In genomic region chr17:3326148-3326902, GRCm38 (mm10) we compare ENCODE assay signal across 8 mouse cellular contexts. TPM values are rescaled to one million over a fixed set of nuclear protein-coding genes. Genes with fewer than 3 reads are reported as not detected.
DNase-seq lines count a peak whose midpoint lies in the region; ATAC-seq and TF ChIP-seq lines count a peak whose summit lies in the region.

Gene Tiam2 (plus strand): TSS chr17:3326573.

- H3K36me3 ChIP-seq in heart, embryonic 11.5 days (ENCODE audit: control insufficient read depth, insufficient read depth, low read length) = no peaks in the 10 kb centered on the region
- H3K36me3 ChIP-seq in kidney, embryonic 15.5 days = no peaks in the 10 kb centered on the region
- no peaks in the 10 kb centered on the region for H3K36me3 ChIP-seq in liver, postnatal 0 days (replicated peaks; ENCODE audit: insufficient read depth, low read length)
- H3K36me3 ChIP-seq in neural tube, embryonic 13.5 days = no peaks in the 10 kb centered on the region

- peak within 1 kb of the TSS; percentile 98 for H3K4me2 ChIP-seq in heart, embryonic 11.5 days
- peak within 1 kb of the TSS; percentile 98 for H3K4me2 ChIP-seq in kidney, embryonic 15.5 days
- peak within 1 kb of the TSS; percentile 87 for H3K4me2 ChIP-seq in liver, postnatal 0 days (ENCODE audit: low read depth, low read length)
- peak within 1 kb of the TSS; percentile 71 for H3K4me2 ChIP-seq in neural tube, embryonic 13.5 days

- WGBS in heart, embryonic 11.5 days (ENCODE audit: insufficient replicate concordance) = 1% methylated on average over 49 of the region's 55 CpGs
- WGBS in kidney, embryonic 15.5 days = under 1% methylated on average over 51 of the region's 55 CpGs
- under 1% methylated on average over 54 of the region's 55 CpGs for WGBS in liver, postnatal 0 days (ENCODE audit: insufficient replicate concordance)
- WGBS in neural tube, embryonic 13.5 days = under 1% methylated on average over 55 of the region's 55 CpGs

- no peak for TF ChIP-seq EP300 in liver, postnatal 0 days (IDR thresholded peaks at IDR 0.05; ENCODE audit: low read depth)

- no peaks in the 10 kb centered on the region for H3K9me3 ChIP-seq in heart, embryonic 11.5 days (replicated peaks; ENCODE audit: control insufficient read depth, low read length)
- H3K9me3 ChIP-seq in kidney, embryonic 15.5 days (replicated peaks) = no peaks in the 10 kb centered on the region
- H3K9me3 ChIP-seq in liver, postnatal 0 days (ENCODE audit: low read length) = no peaks in the 10 kb centered on the region
- no peaks in the 10 kb centered on the region for H3K9me3 ChIP-seq in neural tube, embryonic 13.5 days

- H3K27me3 ChIP-seq in heart, embryonic 11.5 days (ENCODE audit: control insufficient read depth, insufficient read depth, low read length) = peaks cover 8% of the 10 kb centered on the region; the same call in 1 of the 2 replicates
- H3K27me3 ChIP-seq in kidney, embryonic 15.5 days = peaks cover 9% of the 10 kb centered on the region; the same call in 1 of the 2 replicates
- H3K27me3 ChIP-seq in liver, postnatal 0 days (ENCODE audit: insufficient read depth, low read length) = peaks cover 30% of the 10 kb centered on the region
- H3K27me3 ChIP-seq in neural tube, embryonic 13.5 days = peaks cover 38% of the 10 kb centered on the region

- DNase-seq in left cerebral cortex, adult 18-20 months (ENCODE audit: low spot score in 2 of 2) = no peak
- no peak for DNase-seq in left cerebral cortex, adult 11 months (ENCODE audit: low spot score)
- peak; percentile 83 for DNase-seq in embryo, embryonic 10.5 days (ENCODE audit: low spot score)
- DNase-seq in liver, postnatal 0 days = peak; percentile 64
- peak; percentile 51 to 75 for DNase-seq in urinary bladder, postnatal 4 days (ENCODE audit: low spot score in 2 of 2)

- peak within 1 kb of the TSS; percentile 68 for H3K9ac ChIP-seq in heart, embryonic 11.5 days (ENCODE audit: low read depth, low read length)
- H3K9ac ChIP-seq in kidney, embryonic 15.5 days = peak within 1 kb of the TSS; percentile 59
- peak within 1 kb of the TSS; percentile 53 for H3K9ac ChIP-seq in liver, postnatal 0 days (replicated peaks)
- peak within 1 kb of the TSS; percentile 71 for H3K9ac ChIP-seq in neural tube, embryonic 13.5 days

- H3K4me3 ChIP-seq in heart, embryonic 11.5 days (ENCODE audit: low read depth, low read length) = peak within 1 kb of the TSS; percentile 70
- peak within 1 kb of the TSS; percentile 72 for H3K4me3 ChIP-seq in kidney, embryonic 15.5 days (replicated peaks)
- H3K4me3 ChIP-seq in liver, postnatal 0 days (ENCODE audit: low read depth, low read length) = peak within 1 kb of the TSS; percentile 56
- peak within 1 kb of the TSS; percentile 55 for H3K4me3 ChIP-seq in neural tube, embryonic 13.5 days

- H3K4me1 ChIP-seq in heart, embryonic 11.5 days (ENCODE audit: control insufficient read depth, insufficient read depth, low read length) = no peaks in the 10 kb centered on the region
- H3K4me1 ChIP-seq in kidney, embryonic 15.5 days = peaks cover 17% of the 10 kb centered on the region
- H3K4me1 ChIP-seq in liver, postnatal 0 days (ENCODE audit: insufficient read depth) = peaks cover 7% of the 10 kb centered on the region; the same call in 1 of the 2 replicates
- peaks cover 25% of the 10 kb centered on the region for H3K4me1 ChIP-seq in neural tube, embryonic 13.5 days (replicated peaks)

- peak; percentile 78 for ATAC-seq in heart, embryonic 11.5 days (replicated peaks; ENCODE audit: insufficient number of reproducible peaks, low FRiP score, low TSS enrichment)
- ATAC-seq in kidney, embryonic 15.5 days (replicated peaks; ENCODE audit: low FRiP score) = peak; percentile 91
- ATAC-seq in liver, postnatal 0 days = peak; percentile 72
- ATAC-seq in neural tube, embryonic 13.5 days (ENCODE audit: low read depth) = peak; percentile 84

- TF ChIP-seq CTCF in liver, postnatal 0 days (IDR thresholded peaks at IDR 0.05; ENCODE audit: low read depth) = no peak

- no peak within 1 kb of the TSS for H3K27ac ChIP-seq in heart, embryonic 11.5 days (ENCODE audit: low read depth, low read length)
- H3K27ac ChIP-seq in kidney, embryonic 15.5 days = 0 out of 2 replicates have a peak within 1 kb of the TSS, but pooled peaks have one; percentile 27
- H3K27ac ChIP-seq in liver, postnatal 0 days (ENCODE audit: low read depth) = no peak within 1 kb of the TSS
- H3K27ac ChIP-seq in neural tube, embryonic 13.5 days (replicated peaks) = no peak within 1 kb of the TSS

RNA-seq across cellular contexts. Expression of gene Tiam2, which starts in this region (rescaled TPM):
- 10 to 100 TPM; 75.6 to 84.1 TPM for total RNA-seq in left cerebral cortex, adult 18-20 months (2021)
- 3.2 and 4.4 TPM in 2 replicates for polyA plus RNA-seq in heart, embryonic 11.5 days (2014; fragmentation: Nextera tagmentation; extraction: Ambion mirVana)
- 4.5 and 5.0 TPM in 2 replicates for polyA plus RNA-seq in kidney, embryonic 15.5 days (2015; fragmentation: Nextera tagmentation; extraction: Ambion mirVana)
- polyA plus RNA-seq in liver, postnatal 0 days (2015; fragmentation: Nextera tagmentation; extraction: Ambion mirVana) = 0.54 and 0.56 TPM in 2 replicates
- 7.9 and 9.2 TPM in 2 replicates for polyA plus RNA-seq in neural tube, embryonic 13.5 days (2015; fragmentation: Nextera tagmentation; extraction: Ambion mirVana)

Comparison
In these comparisons a context has a peak if more than half of its experiments do, and no peak if none do; other contexts are left out.
1. Peak in DNase-seq, ATAC-seq, H3K4me3 ChIP-seq, H3K9ac ChIP-seq and H3K4me2 ChIP-seq in liver, postnatal 0 days; RNA of the gene not detected or under 1 TPM.
2. DNase-seq: peak in embryo, embryonic 10.5 days (single experiment) and urinary bladder, postnatal 4 days (2 of 2); none in left cerebral cortex, adult 18-20 months (0 of 2) and left cerebral cortex, adult 11 months (single experiment).
3. Peak in every context shown above with its lines, with median percentiles within 50 percentile points of each other: ATAC-seq, H3K4me2 ChIP-seq, H3K4me3 ChIP-seq and H3K9ac ChIP-seq.